Comparison of ENCODE assay signal across 23 mouse cellular contexts in the genomic region with DNA sequence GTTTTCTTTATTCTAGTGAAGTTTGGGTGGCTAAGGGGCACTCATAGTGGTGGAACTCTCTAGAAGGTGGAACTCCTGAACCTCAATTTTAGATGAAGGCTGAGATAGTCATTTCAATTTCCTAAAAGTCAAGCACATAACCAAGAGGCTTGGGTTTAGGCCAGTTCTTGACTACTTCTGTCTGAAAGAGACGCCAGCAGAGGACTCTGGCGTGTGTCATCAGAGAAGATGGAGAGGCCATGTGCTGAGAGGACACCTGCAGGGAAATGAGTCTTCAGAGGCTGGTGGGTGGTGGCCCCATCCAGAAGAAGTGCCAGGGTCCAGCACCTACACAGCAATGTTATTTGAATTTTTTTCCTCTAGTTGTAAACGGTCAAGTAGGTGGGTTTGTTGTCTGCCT. TPM values are rescaled to one million over a fixed set of nuclear protein-coding genes. Genes with fewer than 3 reads are reported as not detected.
DNase-seq lines count a peak whose midpoint lies in the region; ATAC-seq and TF ChIP-seq lines count a peak whose summit lies in the region.
"Had no signal": no experiment of that assay in that cellular context is flagged by ENCODE, and none has a peak within 500 bp of the region (broad histone marks: within the 10 kb centered on the region; RNA-seq: fewer than 3 reads in every experiment).

No protein-coding gene starts in this region.

- H3K4me3 ChIP-seq in cerebellum, adult 2 months (replicated peaks; ENCODE audit: insufficient read depth, low read depth, low read length) = no peak overlapping the region
- no peak overlapping the region for H3K4me3 ChIP-seq in forebrain, embryonic 15.5 days
- H3K4me3 ChIP-seq in forebrain, embryonic 12.5 days (replicated peaks) = no peak overlapping the region
- no peak overlapping the region for H3K4me3 ChIP-seq in intestine, embryonic 14.5 days (ENCODE audit: low read depth, low read length)
- H3K4me3 ChIP-seq in intestine, embryonic 16.5 days (ENCODE audit: low read length) = no peak overlapping the region
- no peak overlapping the region for H3K4me3 ChIP-seq in hindbrain, embryonic 16.5 days (ENCODE audit: low read length)
- H3K4me3 ChIP-seq: embryonic facial prominence, embryonic 12.5 days; embryonic facial prominence, embryonic 15.5 days; gastrocnemius, adult 2 months; heart, embryonic 12.5 days; heart, embryonic 15.5 days; intestine, embryonic 15.5 days had no signal

- ATAC-seq in forebrain, embryonic 15.5 days (replicated peaks) = no peak
- no peak for ATAC-seq in forebrain, embryonic 12.5 days (ENCODE audit: low FRiP score)
- no peak for ATAC-seq in intestine, embryonic 14.5 days (replicated peaks; ENCODE audit: low FRiP score, low TSS enrichment, low read depth)
- ATAC-seq in intestine, embryonic 16.5 days = no peak
- no peak for ATAC-seq in hindbrain, embryonic 16.5 days
- ATAC-seq: CD4-positive, CD25-positive, alpha-beta regulatory T cell, adult 4 months; forebrain, postnatal 0 days; intestine, embryonic 15.5 days had no signal

- no peaks in the 10 kb centered on the region for H3K9me3 ChIP-seq in forebrain, embryonic 15.5 days
- H3K9me3 ChIP-seq in forebrain, embryonic 12.5 days = no peaks in the 10 kb centered on the region
- H3K9me3 ChIP-seq in intestine, embryonic 14.5 days (ENCODE audit: control insufficient read depth, low read length) = no peaks in the 10 kb centered on the region
- no peaks in the 10 kb centered on the region for H3K9me3 ChIP-seq in intestine, embryonic 16.5 days (ENCODE audit: control insufficient read depth, low read length)
- no peaks in the 10 kb centered on the region for H3K9me3 ChIP-seq in hindbrain, embryonic 16.5 days (ENCODE audit: control insufficient read depth, low read length)
- H3K9me3 ChIP-seq: embryonic facial prominence, embryonic 12.5 days; embryonic facial prominence, embryonic 15.5 days; heart, embryonic 12.5 days; heart, embryonic 15.5 days; intestine, embryonic 15.5 days had no signal

- no peak for TF ChIP-seq CTCF in cerebellum, adult 2 months (IDR thresholded peaks at IDR 0.05; ENCODE audit: borderline replicate concordance, insufficient read depth, low read depth, low read length)

- DNase-seq in cerebellum, adult 2 months = peak; percentile 53 to 69
- no peak for DNase-seq in cerebellum, postnatal 4 days (ENCODE audit: low spot score in 2 of 2)
- peak; percentile 4 for DNase-seq in intestine, embryonic 14.5 days (ENCODE audit: low spot score)
- DNase-seq: adrenal gland, adult 2 months; adrenal gland, postnatal 14 days; forebrain, postnatal 0 days; gastrocnemius, postnatal 14 days; heart, postnatal 10 days; heart, postnatal 36 days; kidney, adult 18-20 months; kidney, adult 9 months had no signal

- H3K27me3 ChIP-seq in cerebellum, adult 2 months (ENCODE audit: control insufficient read depth, insufficient read depth, low read length) = no peaks in the 10 kb centered on the region
- H3K27me3 ChIP-seq in forebrain, embryonic 15.5 days = no peaks in the 10 kb centered on the region
- no peaks in the 10 kb centered on the region for H3K27me3 ChIP-seq in forebrain, embryonic 12.5 days
- H3K27me3 ChIP-seq in intestine, embryonic 14.5 days (replicated peaks; ENCODE audit: control insufficient read depth, insufficient read depth, low read length) = no peaks in the 10 kb centered on the region
- no peaks in the 10 kb centered on the region for H3K27me3 ChIP-seq in intestine, embryonic 16.5 days (replicated peaks; ENCODE audit: control insufficient read depth, insufficient read depth, low read length)
- H3K27me3 ChIP-seq in hindbrain, embryonic 16.5 days (replicated peaks; ENCODE audit: control insufficient read depth, insufficient read depth, low read length) = no peaks in the 10 kb centered on the region
- H3K27me3 ChIP-seq: embryonic facial prominence, embryonic 12.5 days; embryonic facial prominence, embryonic 15.5 days; heart, embryonic 12.5 days; heart, embryonic 15.5 days; intestine, embryonic 15.5 days had no signal

- no peak overlapping the region for H3K4me2 ChIP-seq in forebrain, embryonic 15.5 days (replicated peaks)
- H3K4me2 ChIP-seq in forebrain, embryonic 12.5 days = no peak overlapping the region
- no peak overlapping the region for H3K4me2 ChIP-seq in intestine, embryonic 14.5 days (ENCODE audit: low read length)
- H3K4me2 ChIP-seq in intestine, embryonic 16.5 days (ENCODE audit: low read depth, low read length) = no peak overlapping the region
- H3K4me2 ChIP-seq in hindbrain, embryonic 16.5 days (ENCODE audit: low read length) = no peak overlapping the region
- H3K4me2 ChIP-seq: embryonic facial prominence, embryonic 12.5 days; embryonic facial prominence, embryonic 15.5 days; heart, embryonic 12.5 days; heart, embryonic 15.5 days; hindbrain, embryonic 14.5 days; intestine, embryonic 15.5 days had no signal

- H3K36me3 ChIP-seq in forebrain, embryonic 15.5 days = no peaks in the 10 kb centered on the region
- H3K36me3 ChIP-seq in forebrain, embryonic 12.5 days (replicated peaks) = no peaks in the 10 kb centered on the region
- H3K36me3 ChIP-seq in intestine, embryonic 14.5 days (ENCODE audit: control insufficient read depth, insufficient read depth, low read length) = no peaks in the 10 kb centered on the region
- H3K36me3 ChIP-seq in intestine, embryonic 16.5 days (ENCODE audit: control insufficient read depth, insufficient read depth, low read length) = no peaks in the 10 kb centered on the region
- H3K36me3 ChIP-seq in hindbrain, embryonic 16.5 days (ENCODE audit: control insufficient read depth, insufficient read depth, low read length) = no peaks in the 10 kb centered on the region
- H3K36me3 ChIP-seq: embryonic facial prominence, embryonic 12.5 days; embryonic facial prominence, embryonic 15.5 days; heart, embryonic 12.5 days; heart, embryonic 15.5 days; intestine, embryonic 15.5 days had no signal

- peaks cover 47% of the 10 kb centered on the region for H3K4me1 ChIP-seq in cerebellum, adult 2 months (ENCODE audit: control insufficient read depth, insufficient read depth, low read length)
- H3K4me1 ChIP-seq in forebrain, embryonic 15.5 days = peaks cover 48% of the 10 kb centered on the region
- H3K4me1 ChIP-seq in forebrain, embryonic 12.5 days = peaks cover 23% of the 10 kb centered on the region; the same call in 1 of the 2 replicates
- H3K4me1 ChIP-seq in intestine, embryonic 14.5 days (replicated peaks; ENCODE audit: control insufficient read depth, insufficient read depth, low read length) = no peaks in the 10 kb centered on the region
- no peaks in the 10 kb centered on the region for H3K4me1 ChIP-seq in intestine, embryonic 16.5 days (ENCODE audit: control insufficient read depth, insufficient read depth, low read length)
- peaks cover 10% of the 10 kb centered on the region for H3K4me1 ChIP-seq in hindbrain, embryonic 16.5 days (ENCODE audit: control insufficient read depth, insufficient read depth, low read depth, low read length)
- H3K4me1 ChIP-seq: heart, embryonic 12.5 days; heart, embryonic 15.5 days; intestine, embryonic 15.5 days had no signal

- 12% methylated on average over 3 of the region's 3 CpGs for WGBS in cerebellum, adult 2 months
- WGBS in forebrain, embryonic 15.5 days = 82% methylated on average over 3 of the region's 3 CpGs
- 90% methylated on average over 3 of the region's 3 CpGs for WGBS in forebrain, embryonic 12.5 days
- 79% methylated on average over 3 of the region's 3 CpGs for WGBS in intestine, embryonic 14.5 days
- 84% methylated on average over 3 of the region's 3 CpGs for WGBS in intestine, embryonic 16.5 days
- WGBS in hindbrain, embryonic 16.5 days = 77% methylated on average over 3 of the region's 3 CpGs

- no peak for TF ChIP-seq POLR2A in cerebellum, adult 2 months (IDR thresholded peaks at IDR 0.05; ENCODE audit: borderline replicate concordance, insufficient read depth, low read length)

- H3K27ac ChIP-seq in cerebellum, adult 2 months (ENCODE audit: insufficient read depth, low read length) = peak overlapping the region; percentile 53
- peak overlapping the region; percentile 17; the same call in 1 of the 2 replicates for H3K27ac ChIP-seq in forebrain, embryonic 15.5 days (replicated peaks)
- no peak overlapping the region for H3K27ac ChIP-seq in forebrain, embryonic 12.5 days
- H3K27ac ChIP-seq in intestine, embryonic 14.5 days (ENCODE audit: low read depth) = no peak overlapping the region
- no peak overlapping the region for H3K27ac ChIP-seq in intestine, embryonic 16.5 days (ENCODE audit: low read length)
- H3K27ac ChIP-seq in hindbrain, embryonic 16.5 days (ENCODE audit: low read depth, low read length) = no peak overlapping the region
- H3K27ac ChIP-seq: embryonic facial prominence, embryonic 12.5 days; embryonic facial prominence, embryonic 15.5 days; gastrocnemius, adult 2 months; heart, embryonic 15.5 days; hindbrain, embryonic 14.5 days; intestine, embryonic 15.5 days had no signal

- H3K9ac ChIP-seq in forebrain, embryonic 15.5 days (replicated peaks) = no peak overlapping the region
- H3K9ac ChIP-seq in forebrain, embryonic 12.5 days = no peak overlapping the region
- H3K9ac ChIP-seq in intestine, embryonic 14.5 days (ENCODE audit: low read length) = no peak overlapping the region
- H3K9ac ChIP-seq in intestine, embryonic 16.5 days (ENCODE audit: low read depth, low read length) = no peak overlapping the region
- H3K9ac ChIP-seq in hindbrain, embryonic 16.5 days (ENCODE audit: low read depth, low read length) = no peak overlapping the region
- H3K9ac ChIP-seq: embryonic facial prominence, embryonic 12.5 days; embryonic facial prominence, embryonic 15.5 days; forebrain, postnatal 0 days; heart, embryonic 12.5 days; heart, embryonic 15.5 days; hindbrain, embryonic 14.5 days; intestine, embryonic 15.5 days had no signal

RNA-seq across cellular contexts. Expression of gene Kif5c, which starts 42.8 kb away (rescaled TPM):
- 257 and 291 TPM in 2 replicates for polyA plus RNA-seq in cerebellum, adult 2 months (2012; rRNA removed)
- 171 and 172 TPM in 2 replicates for polyA plus RNA-seq in forebrain, embryonic 15.5 days (2015; fragmentation: Nextera tagmentation; extraction: Ambion mirVana)
- 135 and 149 TPM in 2 replicates for polyA plus RNA-seq in forebrain, embryonic 12.5 days (2016; fragmentation: Nextera tagmentation; extraction: Ambion mirVana)
- 11.3 and 11.9 TPM in 2 replicates for polyA plus RNA-seq in intestine, embryonic 14.5 days (2014; fragmentation: Nextera tagmentation; extraction: Ambion mirVana)
- 4.4 and 4.8 TPM in 2 replicates for polyA plus RNA-seq in intestine, embryonic 16.5 days (2015; fragmentation: Nextera tagmentation; extraction: Ambion mirVana)
- polyA plus RNA-seq in hindbrain, embryonic 16.5 days (2015; fragmentation: Nextera tagmentation; extraction: Ambion mirVana) = 168 and 173 TPM in 2 replicates

Comparison
In these comparisons a context has a peak if more than half of its experiments do, and no peak if none do; other contexts are left out.
1. DNase-seq: peak in cerebellum, adult 2 months (2 of 2) and intestine, embryonic 14.5 days (single experiment); none in cerebellum, postnatal 4 days (0 of 2).
2. H3K27ac ChIP-seq: peak in cerebellum, adult 2 months (single experiment) and forebrain, embryonic 15.5 days (single experiment); none in forebrain, embryonic 12.5 days (single experiment), intestine, embryonic 14.5 days (single experiment), intestine, embryonic 16.5 days (single experiment) and hindbrain, embryonic 16.5 days (single experiment).
3. RNA of gene Kif5c, which starts 42.8 kb away (polyA plus RNA-seq): 257 to 291 TPM in cerebellum, adult 2 months, 171 to 172 TPM in forebrain, embryonic 15.5 days, 168 to 173 TPM in hindbrain, embryonic 16.5 days and 135 to 149 TPM in forebrain, embryonic 12.5 days; 11.3 to 11.9 TPM in intestine, embryonic 14.5 days and 4.4 to 4.8 TPM in intestine, embryonic 16.5 days; every median in the first group is over 10 times any median in the second.